Mouse (Mus musculus) cerebellum, adult 2 months (tissue): ENCODE data around the gene Ccdc62.

ENCODE experiments used
- CTCF ChIP-seq: fragments of 200-500 bp; IDR thresholded peaks from 2 replicates; pipeline ENCODE4 v1.5.1; 2011; ENCODE audit warnings: low read depth, mild to moderate bottlenecking, control low read depth, low read length, moderate library complexity, borderline replicate concordance; ENCODE audit not compliant: insufficient read depth
- POLR2A ChIP-seq: fragments of 200-500 bp; IDR thresholded peaks from 2 replicates; pipeline ENCODE4 v1.6.1; 2011; ENCODE audit warnings: low read length, control low read depth, borderline replicate concordance; ENCODE audit not compliant: insufficient read depth

DNA sequence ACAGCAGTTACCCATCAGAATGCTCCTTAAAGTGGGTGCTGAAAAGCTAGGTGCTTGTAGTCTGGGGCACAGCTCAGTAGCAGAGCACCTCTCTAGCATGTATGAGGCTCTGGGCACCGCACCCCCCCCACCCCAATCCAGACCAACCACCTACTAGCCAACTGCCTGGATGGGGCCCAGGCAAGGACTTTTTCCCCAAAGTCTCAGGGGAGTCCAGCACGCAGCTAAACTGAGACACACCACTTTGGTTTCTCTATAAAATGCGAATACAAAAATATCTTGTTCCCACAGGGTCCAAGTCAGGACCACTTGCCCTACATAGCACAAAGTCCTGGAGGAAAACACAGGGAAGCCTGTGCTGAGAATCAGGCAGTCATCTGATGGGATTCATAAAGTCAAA is 83.7 kb downstream of the Ccdc62 start:
- TF ChIP-seq POLR2A (no peak), CTCF (no peak)
